Mouse (Mus musculus) kidney, adult 9 months (tissue): Measurements from ENCODE around the gene Kbtbd12.
A peak's percentile ranks its signal among the peaks of the same experiment; 100 is the strongest.

Source experiments
- DNase-seq: peaks from one replicate; pipeline ENCODE4 v3.0.0; 2022

The Kbtbd12 gene

DNA sequence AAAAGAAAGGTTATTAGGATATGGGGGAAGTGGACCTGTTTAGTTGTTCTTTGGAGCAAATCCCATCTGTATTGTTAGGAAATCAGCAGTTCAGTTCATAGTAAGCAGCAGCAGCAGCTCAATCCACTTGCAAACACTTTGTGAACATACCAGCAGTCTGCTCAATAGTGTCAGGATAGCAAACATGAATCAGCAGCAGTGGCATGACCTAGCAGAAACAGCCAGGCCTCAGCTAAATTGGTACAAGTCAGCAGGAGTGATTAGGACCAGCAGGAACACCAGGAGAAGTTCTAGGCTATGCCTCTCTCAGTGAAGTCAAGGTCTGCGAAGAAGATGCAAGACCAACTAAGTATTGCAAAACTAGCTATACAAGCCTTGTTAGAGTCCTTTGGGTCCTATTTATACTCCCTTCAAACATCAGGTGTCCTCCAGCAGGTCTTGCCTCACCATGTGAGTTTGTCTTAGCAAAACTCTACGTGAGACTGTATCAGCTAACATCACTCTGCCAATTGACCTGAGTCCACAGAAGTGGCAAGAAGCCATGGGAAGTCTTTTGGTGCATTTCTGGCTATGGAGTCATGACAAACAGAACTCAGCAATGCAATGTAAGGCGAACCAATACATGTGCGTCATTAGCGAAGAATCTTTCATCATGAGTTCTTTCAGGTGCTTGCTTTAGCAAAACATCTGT is at the start of gene Kbtbd12:
Gene Kbtbd12, minus strand, starts transcription at position 340 of the 691 bp plus-strand sequence.
- no peak for DNase-seq

DNA sequence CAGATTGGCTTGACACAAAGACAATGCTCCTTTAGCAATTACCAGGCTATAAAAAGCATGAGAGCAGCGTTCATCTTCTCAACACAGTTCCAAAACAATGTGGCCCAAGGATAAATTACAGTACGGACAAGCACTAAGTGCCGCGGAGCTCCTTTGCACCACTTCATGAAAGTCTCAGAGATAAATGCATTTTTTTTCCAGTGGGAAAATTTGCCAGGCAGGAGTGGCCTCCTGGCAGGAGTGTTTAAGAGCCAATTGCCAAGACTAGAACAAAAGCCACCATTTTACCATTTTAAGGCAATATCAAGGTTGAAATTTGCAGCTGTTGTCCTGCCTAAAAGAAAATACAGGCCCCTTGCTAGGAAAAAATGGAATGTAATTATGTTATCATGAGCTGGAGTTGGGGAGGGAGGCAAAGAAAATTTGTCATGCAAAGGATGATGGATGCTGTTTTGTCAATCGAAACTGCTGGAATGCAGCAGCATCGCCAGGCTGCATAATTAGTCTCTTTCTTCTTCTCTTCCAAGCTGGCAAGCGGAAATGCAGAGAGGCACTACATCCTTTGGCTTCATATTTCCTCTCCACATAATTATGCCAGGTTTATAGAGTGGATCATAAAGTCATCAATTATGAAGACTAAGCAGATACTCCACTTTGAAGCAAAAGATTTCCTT is 45.8 kb upstream of the Kbtbd12 start:
- no peak for DNase-seq

DNA sequence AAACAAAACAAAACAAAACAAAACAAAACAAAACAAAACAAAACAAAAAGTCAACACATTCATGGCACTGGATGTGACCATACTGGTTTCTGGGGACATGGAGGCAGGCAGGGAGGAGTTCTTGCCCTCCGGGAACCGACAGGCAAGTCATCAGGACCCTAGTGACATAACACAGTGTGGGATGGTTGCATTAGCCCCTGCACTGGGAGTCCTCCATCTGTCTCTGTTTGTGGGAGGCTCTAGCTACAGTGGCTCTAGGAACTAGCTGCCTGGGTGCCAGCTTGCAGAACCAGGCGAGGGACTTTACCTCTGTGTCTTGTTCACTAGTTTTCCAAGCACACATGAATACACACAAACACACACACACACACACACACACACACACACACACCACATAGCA is 43.3 kb upstream of the Kbtbd12 start:
- no peak for DNase-seq

DNA sequence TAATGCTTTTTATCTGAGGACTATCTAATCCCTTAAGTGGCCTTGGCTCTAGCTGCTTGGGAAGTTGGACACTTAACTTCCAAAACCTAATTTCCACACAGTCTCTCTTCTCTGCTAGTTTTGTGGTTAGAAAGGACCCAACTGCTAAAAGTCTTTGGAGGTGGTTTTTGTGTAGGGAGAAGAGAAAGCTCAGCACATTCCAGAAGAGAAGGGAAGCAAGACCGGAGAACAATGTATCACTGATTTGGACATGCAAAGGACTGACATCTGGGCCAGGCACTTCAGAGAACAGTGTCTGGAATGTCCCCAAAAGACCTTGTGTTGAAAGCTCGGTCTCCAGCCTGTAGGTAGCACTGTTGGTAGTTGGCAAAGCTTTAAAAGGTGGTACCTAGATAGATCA is 40.0 kb upstream of the Kbtbd12 start:
- peak; percentile 60 for DNase-seq

DNA sequence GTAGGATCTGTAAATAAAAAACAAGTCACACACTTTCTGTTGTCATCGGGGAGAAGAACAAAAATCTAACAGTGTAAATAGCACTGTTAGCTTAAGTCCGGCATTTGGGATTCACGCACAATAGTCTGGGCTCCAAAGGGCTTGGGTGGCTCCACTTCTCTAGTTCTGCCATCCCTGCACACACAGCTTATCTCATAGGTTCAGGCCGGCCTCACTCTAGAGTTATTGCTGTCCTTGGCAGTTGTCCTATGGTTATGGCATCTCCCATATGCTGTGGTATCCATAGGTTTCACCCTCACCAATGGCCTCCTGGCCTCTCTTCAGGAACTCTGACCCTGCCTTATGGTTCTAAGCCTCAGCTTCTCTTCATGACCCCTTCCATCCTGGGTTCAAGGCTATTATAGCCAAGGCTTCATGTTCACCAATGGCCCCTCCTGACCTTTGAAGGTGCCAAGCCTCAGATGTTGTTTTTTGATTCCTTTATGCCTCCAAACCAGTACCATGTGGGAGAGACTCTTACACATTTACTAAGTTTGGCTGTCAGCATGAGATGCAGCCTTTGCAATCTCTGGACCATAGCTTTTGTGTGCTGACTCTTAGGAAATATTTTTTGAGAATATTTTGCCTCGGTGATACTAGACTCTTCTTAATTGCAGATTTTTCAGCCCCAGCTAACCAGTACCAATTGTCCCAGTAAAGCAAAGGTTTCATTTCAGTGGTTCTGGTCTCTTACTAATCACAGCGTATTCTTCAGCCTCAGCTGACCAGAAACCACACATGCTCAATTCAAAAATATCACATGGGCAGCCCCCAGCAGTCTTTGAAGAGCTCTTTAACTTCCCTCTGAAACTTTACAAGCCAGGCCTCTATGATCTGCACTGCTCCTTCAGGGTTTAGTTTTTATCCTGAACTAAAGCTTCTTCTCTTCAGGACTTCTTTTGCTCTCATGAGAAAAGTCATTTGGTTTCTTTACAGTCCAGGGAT is 39.3 kb upstream of the Kbtbd12 start:
- peak; percentile 34 for DNase-seq

DNA sequence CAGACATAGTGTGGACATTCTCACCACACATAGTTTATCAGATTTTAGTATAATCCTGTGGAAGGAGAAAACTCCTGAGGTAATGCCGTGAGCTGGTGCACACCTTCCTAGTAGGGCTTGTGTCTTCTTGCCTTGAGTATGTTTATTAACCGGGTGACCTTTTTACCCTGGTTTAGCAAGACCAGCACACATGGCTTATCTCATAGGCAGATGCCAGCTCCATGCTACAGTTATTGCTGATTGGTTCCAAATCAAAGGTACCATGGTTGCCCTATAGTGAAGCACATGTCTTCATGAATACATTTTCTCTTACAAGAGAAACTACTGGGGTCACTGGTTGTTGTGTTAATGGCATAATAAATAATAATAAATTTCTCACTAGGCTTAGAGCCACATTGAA is 38.1 kb upstream of the Kbtbd12 start:
- DNase-seq, result no peak

DNA sequence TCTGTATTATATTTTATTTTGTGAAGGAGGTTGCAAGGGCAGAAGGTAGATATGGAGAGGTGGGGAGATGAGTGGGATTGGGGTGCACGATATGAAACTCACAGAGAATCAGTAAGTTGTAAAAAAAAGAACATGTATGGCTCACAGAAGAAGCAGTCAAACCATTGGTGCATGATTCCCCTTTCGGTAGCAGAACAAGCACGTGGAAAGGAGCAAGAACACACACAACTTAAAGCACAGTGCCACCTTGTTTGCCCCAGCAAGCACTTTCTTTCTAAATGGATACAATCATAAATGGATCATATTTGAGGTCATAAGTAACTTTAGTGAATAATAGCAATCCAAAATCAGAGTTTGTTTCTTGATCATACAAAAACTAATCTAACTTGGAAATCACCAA is 24.5 kb upstream of the Kbtbd12 start:
- DNase-seq, result no peak

DNA sequence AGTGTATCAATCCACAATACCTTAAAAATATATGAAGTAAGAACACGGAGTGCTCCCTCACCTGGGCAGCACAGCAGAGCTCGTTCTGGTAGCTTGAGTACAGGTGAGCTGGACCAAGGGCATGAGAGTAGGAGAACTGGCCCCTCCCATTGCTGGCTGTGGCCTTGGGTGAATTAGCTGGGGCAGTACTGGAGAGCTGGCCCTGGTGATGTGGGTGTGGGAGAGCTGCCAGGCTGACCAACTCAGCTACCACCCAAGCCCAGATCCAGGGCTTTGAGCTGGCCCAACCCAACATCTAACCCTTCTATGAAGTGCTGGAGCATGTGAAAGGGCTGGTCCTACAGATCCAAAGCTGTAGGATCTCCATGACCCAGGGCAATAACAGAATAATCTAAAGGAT is 23.9 kb upstream of the Kbtbd12 start:
- peak; percentile 32 for DNase-seq

DNA sequence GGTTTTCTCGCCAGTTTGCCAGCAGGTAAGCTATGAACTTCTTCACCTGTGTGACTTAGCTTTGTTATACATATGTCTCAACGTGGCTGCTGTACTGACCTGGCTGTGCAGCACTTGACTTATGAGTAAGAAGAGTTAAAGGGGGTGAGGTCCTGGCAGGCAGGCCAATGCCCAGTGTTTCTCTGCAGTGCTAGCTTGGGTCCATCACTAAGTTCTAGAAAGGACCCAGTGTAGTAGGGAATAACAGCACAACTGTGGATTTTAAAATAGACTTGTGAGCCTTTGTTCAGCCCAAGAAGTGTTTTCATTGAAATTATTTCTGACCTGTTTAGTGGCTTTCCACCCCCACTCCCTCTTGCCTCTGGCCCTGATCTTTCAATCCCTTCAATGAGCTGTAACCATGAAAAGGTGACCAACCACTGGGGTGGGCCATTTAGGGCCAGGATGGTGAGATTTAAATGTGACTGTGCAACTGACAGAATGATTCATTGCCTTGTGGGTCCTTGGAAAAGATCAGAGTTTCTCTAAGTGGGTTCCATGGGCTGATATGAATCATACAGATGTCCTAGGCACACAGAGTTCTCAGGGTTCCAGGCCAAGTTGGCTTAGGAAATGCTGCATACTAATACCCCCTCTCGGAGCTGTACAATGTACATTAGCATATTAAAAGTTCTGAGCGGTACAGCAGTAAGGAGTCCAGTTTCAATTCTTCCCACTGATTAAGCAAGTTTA is 10.0 kb upstream of the Kbtbd12 start:
- peak; percentile 44 for DNase-seq

DNA sequence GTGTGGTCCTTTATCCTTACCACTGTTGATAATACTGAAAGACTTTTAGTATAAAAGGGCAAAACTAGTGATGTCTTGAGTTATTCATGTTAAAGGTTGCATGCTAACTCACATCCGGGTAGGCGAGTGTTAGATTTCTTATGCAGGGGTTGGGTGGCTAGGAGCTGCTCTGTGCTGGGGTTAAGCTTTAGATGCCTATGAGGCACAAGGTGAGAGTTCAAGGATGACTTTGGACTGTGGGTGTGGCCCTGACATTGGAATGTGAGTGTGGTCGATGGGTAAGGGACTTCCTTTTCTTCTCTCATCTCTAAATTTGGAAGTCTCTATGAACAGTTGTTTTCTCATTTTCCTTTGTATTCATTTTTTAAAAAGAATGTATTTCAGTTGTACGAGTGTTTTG is 7.0 kb upstream of the Kbtbd12 start:
- DNase-seq, result no peak

DNA sequence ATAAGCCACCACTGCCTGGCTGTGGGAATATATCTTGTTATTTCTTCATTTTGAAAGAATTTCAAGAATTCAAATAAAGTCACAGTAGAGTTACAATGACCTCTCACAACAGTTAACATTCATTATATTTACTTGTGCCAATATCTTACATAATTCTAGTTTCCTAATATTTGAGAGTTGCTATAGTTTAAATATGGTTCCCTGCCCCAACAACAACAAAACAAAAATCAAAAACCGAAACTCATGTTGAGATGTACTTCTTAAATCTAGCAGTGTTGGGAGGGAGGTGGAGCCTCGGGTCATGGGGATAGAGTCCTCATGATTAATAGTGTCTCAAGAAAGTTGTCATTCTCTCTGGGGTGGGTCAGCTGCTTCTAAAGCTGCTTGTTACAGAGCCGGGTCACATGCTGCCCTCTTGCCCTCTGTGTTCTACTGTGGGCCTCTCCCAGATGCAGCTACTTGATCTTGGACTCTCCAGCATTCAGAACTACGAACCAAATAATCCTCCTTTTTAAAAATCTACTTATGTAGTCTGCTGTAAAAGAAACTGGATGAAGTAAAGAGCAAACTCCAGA is 3.7 kb upstream of the Kbtbd12 start:
- peak; percentile 54 for DNase-seq

DNA sequence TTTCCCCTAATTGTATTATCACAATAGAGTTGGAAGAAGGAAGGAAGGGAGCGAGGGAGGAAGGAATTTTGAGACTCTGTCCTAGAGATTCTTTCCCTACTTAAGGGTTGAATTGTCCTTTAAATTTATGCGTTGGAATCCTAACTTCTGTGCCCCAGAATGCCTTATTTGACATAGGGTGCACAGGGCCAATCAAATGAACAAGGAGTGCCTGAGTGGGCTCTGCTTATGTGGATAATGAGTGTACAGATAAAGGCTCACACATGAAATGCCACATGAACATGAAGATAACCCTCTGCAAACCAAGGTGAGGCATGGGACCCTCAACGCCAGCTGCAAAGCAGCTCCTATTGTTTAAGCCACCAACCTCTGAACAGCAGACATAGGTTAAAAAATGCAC is 2.6 kb upstream of the Kbtbd12 start:
- no peak for DNase-seq

DNA sequence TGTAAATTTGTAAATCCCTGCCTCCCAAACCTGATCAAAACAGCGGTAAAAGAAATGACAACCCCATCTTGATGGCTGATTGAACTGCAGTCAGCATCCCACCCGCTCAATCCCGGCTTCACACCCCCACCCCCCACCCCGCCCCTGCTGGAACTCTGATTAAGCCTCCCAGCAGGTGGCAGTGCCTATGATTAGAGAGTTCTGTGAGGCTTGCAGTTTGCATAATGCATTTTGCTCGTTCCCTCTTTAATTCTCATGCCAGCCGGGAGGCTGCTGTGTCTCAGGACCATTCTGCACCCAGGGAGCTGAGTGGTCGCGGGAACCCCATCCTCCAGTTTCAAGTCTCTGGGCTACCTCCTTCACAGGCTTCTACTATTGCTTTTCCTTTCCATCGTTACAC is 2.2 kb upstream of the Kbtbd12 start:
- peak; percentile 30 for DNase-seq

DNA sequence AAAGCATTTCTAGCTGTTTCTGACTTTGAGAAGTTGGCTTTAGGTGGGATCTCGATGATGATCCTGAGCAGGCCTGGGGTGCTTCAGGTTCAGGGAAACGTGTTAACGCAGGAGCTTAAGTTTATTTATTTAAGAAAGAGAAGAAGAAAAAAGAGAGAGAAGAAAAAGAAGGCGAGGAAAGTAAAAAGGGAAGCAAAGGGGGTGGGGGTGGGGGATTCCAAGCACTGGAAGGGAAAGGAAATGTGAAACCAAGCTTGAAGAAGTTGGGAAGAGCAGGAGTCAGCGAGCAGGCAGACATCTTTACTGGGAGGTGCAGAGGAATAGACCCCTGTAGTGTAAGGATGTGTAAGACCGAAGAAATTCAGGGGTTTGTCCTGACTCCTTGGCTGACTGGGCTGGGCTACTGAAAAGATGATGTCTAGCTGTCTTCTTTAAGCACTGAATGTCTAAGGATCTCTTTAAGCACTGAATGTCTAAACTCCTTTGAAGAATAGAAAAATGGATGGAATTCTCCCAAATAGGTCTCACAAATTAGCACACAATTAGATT is 1.7 kb upstream of the Kbtbd12 start:
- no peak for DNase-seq

DNA sequence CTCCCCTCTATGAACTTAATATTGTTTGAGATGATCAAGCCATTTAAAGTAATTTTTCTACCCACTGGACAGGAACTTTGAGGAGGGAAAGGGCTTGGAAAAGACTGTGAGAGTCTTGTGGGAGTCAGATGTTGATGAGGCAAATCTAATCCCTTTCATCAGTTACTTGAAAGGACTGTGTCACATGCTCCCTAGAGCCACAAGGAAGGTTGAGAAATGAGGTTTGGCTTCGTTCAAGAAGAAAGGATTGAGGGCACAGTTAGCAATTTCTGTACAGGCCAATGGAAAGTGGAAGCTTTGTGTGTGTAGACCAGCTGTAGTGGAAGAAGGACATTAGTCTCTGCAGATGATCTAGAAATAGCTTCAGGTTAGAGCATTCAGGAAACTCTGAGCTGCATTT is 1.2 kb upstream of the Kbtbd12 start:
- no peak for DNase-seq

DNA sequence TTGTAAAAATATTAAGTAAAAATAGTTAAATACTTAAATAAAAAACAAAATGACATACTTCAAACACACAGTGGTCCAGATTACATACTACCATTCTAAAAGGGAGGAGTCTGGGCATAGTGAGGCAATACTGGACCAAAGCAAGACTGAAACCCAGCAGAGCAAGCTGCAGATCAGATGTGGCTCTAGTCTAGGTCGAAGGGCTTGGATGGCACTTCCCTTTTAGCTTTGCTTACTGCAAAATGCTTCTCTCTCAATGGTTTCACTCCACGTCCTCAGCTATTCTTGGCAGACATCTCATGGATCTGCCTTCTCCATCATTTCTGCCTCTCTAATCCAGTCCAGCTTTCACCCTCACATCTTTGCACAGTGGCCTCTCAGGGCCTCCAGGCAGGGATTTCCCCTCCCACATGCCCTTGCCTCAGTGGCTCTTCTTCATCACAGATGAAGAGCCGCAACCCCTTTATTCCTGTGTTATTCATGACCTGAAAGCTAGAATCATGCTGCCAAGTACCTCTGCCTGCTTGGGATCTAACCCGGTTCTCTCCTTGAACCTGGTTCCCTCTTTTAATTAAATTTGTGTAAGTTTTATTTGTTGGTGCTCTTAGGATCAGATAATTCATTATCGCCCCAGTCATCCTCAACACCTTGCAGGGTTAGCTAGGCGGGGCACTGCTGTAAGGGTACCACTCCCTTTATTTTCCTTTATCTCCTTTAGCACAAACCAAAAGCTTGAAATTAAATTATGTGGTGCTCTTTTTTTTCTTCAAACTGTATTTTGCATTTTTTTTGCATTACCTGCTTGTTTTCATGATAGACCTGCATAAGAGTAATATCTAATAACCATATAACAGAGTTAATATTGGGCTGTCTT is 1.6 kb downstream of the Kbtbd12 start:
- DNase-seq, result no peak

DNA sequence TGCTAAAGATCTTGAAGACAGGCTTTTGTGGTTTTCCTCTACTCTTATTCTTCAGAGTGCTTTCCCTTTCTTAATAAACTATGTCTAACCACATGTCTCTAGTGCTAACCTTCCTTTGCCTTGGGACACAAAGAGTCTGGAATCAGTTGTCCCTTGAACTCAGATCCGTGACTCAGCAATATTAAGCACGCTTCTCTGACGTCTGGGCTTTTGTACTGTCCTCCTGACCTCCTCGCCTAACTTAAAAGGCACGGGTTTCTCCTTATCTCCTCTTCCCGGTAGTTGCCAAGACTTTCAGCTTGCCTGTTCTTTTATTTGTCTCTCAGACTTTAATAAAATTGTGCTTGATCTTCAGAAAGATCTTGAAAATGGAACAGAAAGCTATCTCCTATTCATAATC is 6.5 kb downstream of the Kbtbd12 start:
- DNase-seq, result no peak

DNA sequence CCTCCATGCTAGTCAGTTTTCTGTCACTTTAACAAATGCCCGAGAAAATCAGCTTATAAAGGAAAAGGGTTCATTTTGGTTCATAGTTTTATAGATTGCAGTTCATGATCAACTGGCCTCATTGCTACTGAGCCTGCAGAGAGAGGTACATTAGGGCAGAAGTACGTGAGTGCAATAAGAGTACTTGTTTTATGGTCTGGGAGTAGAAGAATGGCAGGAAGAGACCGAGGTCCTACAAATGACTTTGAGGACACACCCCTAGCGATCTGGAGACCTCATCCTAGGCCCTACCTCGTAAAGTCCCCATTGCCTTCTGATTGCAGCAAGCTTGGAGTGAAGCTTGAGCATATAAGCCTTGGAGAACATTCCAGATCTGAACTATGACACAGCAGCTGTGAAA is 7.2 kb downstream of the Kbtbd12 start:
- no peak for DNase-seq

DNA sequence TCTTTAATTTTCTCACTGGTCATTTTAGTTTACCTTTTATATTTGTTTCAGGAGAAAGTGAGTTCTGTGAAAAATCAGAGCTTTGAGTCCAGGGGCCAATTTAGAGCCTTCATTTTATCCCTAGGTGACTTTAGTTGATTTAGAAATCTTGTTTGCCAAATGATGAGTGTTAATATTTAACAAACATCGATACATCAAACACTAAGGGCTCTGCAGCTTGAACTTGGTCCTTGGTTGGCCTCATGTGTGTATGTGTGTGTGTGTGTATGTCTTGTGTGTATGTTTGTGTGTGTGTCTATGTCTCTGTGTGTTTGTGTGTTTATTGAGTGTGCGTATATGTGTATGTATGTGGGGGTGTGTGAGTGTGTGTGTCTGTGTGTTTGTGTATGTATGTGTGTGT is 7.9 kb downstream of the Kbtbd12 start:
- DNase-seq, result no peak

DNA sequence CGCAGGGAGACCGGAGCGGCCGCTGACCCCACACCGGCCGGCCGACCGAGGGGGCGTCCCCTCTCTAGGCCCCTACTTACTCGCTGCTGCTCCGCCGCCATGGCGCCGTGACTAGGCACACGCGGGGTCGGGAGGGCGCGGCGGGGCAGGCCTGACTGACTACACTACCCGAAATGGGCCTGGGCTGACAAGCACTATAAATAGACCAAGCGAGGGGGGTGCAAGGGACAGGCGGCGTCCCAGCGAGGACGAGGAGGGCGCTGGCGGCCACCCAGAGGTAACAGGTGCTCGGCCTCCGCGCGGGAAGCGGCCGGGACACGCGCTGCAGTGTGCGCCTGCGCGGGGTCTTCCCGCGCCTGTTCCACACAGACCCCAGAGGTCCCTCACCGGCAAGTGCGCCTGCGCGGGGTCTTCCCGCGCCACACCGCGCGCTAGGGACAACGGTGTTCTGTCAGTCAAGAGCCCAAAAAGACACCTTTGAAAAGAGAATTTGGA is 10.4 kb downstream of the Kbtbd12 start:
- DNase-seq, result peak; percentile 34

DNA sequence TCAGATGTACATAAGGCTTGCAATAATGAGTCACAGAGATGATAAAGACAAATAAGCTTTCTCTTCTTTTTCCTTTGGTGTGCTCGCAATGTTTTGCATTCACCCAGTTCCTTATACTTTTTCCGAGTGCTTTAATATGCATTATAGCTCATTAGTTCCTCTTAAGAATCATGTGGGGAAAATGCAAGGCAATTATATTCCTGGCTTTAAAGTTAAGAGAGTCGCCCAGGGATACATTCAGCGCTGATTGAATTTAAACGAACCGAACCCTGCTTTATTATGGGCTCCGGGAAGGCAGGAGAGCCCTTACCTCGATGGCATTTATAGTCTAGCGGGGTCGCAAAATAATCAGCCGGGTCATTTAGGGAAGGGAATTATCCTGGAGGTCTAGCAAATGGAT is 10.8 kb downstream of the Kbtbd12 start:
- DNase-seq, result no peak
